Mouse (Mus musculus): Measurements from ENCODE around the gene Mbd3. TPM values are rescaled to one million over a fixed set of nuclear protein-coding genes. Genes with fewer than 3 reads are reported as not detected.

The Mbd3 gene
- total RNA-seq, 2 experiments from 2014 or later = 139 to 140 TPM

DNA sequence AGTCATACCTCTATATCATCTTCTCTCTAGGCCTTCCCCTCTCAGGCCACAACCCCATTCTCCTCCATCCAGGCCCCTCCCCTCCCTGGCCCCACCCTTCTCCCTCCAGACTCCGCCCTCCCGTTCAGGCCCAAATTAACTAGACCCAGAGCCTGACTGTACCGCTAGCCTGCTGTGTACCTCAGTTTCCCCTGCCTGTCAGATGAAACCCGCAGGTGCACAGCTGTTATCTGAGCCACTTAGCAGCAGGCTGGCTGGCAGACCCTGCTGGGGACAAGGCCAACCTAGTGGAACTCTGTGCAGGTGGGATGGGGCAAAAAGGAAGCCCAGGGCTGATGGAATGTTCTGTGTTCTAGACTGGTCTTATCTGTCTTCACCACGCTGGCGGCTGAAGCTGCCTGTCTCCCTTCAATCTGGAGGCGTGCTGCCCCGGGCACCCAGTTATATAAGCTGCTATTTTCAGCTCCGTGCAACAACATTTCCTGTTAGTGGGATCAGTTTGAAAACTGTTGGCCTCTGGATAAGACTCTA lies 55.2 kb downstream of the Mbd3 start:
- DNase-seq (ENCODE audit: low spot score in 2 of 2) = no peak

DNA sequence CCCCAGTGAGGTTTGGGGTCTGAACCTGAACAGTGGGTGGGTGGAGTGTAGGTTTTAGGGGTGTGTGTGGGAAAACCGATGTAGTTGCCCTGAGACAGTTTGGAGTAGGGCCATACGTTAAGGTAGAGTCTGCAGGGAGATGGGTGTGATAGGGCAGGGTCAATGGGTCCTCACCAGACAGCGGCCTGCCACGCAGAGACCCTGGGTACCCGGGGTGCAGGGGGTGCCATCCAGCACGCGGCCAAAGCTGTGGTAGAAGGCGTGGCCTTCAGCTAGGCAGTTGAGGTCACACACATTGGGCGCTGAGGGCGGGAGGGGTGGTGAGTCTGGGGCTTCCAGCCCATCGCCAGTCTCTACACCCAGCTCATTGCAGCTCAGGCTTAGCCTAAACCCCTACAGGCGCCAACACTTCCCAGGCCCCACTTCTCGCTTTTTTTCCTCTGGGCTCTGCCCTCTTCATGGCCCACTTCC lies 55.9 kb downstream of the Mbd3 start:
- no peak for DNase-seq (ENCODE audit: low spot score in 2 of 2)

DNA sequence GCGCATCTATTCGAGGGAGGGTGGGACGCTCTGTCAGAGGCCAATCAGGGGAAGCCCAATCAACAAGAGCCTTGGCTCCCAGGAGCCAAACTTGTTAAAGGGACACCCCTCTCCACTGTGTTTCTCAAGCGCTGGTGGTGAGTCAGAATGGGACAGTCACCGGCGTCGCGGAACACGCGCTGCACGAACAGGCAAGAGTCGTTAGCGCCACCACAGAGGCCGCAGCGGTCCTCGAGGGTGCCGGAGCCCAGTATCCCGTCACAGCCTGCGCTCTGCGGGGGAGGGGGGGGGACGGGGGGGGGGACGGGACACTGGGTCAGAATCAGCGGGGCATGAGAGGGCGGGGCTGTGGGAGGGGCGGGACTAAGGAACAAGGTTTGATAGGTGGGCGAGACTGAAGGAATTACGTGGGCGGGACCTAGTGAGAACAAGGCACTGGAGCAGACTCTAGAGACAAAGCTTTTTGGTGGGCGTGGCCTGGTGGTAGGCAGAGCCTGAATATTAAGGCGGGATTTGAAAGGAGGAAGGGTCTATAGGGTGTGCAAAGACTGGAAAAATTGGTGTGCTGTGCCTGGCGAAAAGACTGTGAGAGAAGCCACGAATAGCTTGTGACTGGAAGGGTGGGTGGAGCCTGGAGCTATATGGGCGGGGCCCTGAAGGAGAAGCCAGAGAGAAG lies 56.5 kb downstream of the Mbd3 start:
- DNase-seq (ENCODE audit: low spot score in 2 of 2) = no peak

Small RNAs within 50 kb of the gene (microRNA-seq; reads per million reads assigned to microRNA genes)
- gene Gm22721 = not detected

Other genes starting within 250 kb of the Mbd3 start
- gene Cirbp, start 233.6 kb downstream of the Mbd3 start, total RNA-seq (2021) = 100 to 1,000 TPM; 107 to 153 TPM
- 1 to 10 TPM; 3.4 to 3.8 TPM for gene 1600002K03Rik, start 226.6 kb downstream of the Mbd3 start, total RNA-seq (2021)
- 1 to 10 TPM; 3.5 to 3.7 TPM for gene Efna2, start 220.1 kb downstream of the Mbd3 start, total RNA-seq (2021)
- gene Mum1, start 173.1 kb downstream of the Mbd3 start, total RNA-seq (2021) = 10 to 100 TPM; 61.3 to 61.5 TPM
- gene Ndufs7, start 150.4 kb downstream of the Mbd3 start, total RNA-seq (2021) = 100 to 1,000 TPM; 327 to 331 TPM
- 100 to 1,000 TPM; 446 to 545 TPM for gene Gamt, start 138.5 kb downstream of the Mbd3 start, total RNA-seq (2021)
- gene Dazap1, start 138.1 kb downstream of the Mbd3 start, total RNA-seq (2021) = 100 to 1,000 TPM in 1 of 2 experiments, 10 to 100 TPM in 1; 98.9 to 112 TPM
- 1,000 to 10,000 TPM; 1,165 to 1,300 TPM for gene Rps15, start 107.1 kb downstream of the Mbd3 start, total RNA-seq (2021)
- gene Apc2, start 103.6 kb downstream of the Mbd3 start, total RNA-seq (2021) = 1 to 10 TPM in 1 of 2 experiments, under 1 TPM in 1; 0.73 to 2.1 TPM
- gene 2310011J03Rik, start 79.0 kb downstream of the Mbd3 start, total RNA-seq (2021) = 10 to 100 TPM; 16.7 to 17.6 TPM
- 1 to 10 TPM; 1.0 to 1.5 TPM for gene Pcsk4, start 70.1 kb downstream of the Mbd3 start, total RNA-seq (2021)
- 1 to 10 TPM; 2.7 to 4.1 TPM for gene Reep6, start 69.6 kb downstream of the Mbd3 start, total RNA-seq (2021)
- gene Adamtsl5, start 51.1 kb downstream of the Mbd3 start, total RNA-seq (2021) = 10 to 100 TPM; 15.5 to 16.5 TPM
- gene Plk5, start 43.1 kb downstream of the Mbd3 start, total RNA-seq (2021) = under 1 TPM in 1 of 2 experiments, not detected in 1; 0.34 TPM
- 10 to 100 TPM; 17.8 to 18.9 TPM for gene Mex3d, start 11.9 kb downstream of the Mbd3 start, total RNA-seq (2021)
- 100 to 1,000 TPM; 640 to 657 TPM for gene Uqcr11, start 7.3 kb upstream of the Mbd3 start, total RNA-seq (2021)
- 10 to 100 TPM; 66.4 to 67.5 TPM for gene Tcf3, start 34.1 kb upstream of the Mbd3 start, total RNA-seq (2021)
- not detected for gene Onecut3, start 95.3 kb upstream of the Mbd3 start, total RNA-seq (2021)
- gene Atp8b3, start 139.6 kb upstream of the Mbd3 start, total RNA-seq (2021) = under 1 TPM; 0.05 TPM
- 10 to 100 TPM; 22.0 to 24.9 TPM for gene Rexo1, start 162.0 kb upstream of the Mbd3 start, total RNA-seq (2021)
- 1 to 10 TPM; 7.5 to 8.5 TPM for gene Klf16, start 177.8 kb upstream of the Mbd3 start, total RNA-seq (2021)
- 10 to 100 TPM; 79.7 to 81.6 TPM for gene Abhd17a, start 190.8 kb upstream of the Mbd3 start, total RNA-seq (2021)
- 10 to 100 TPM; 27.4 to 27.9 TPM for gene Scamp4, start 203.3 kb upstream of the Mbd3 start, total RNA-seq (2021)
- gene Adat3, start 203.3 kb upstream of the Mbd3 start, total RNA-seq (2021) = 1 to 10 TPM; 3.0 to 3.2 TPM
- 1 to 10 TPM; 1.1 to 1.7 TPM for gene Gm49322, start 206.5 kb upstream of the Mbd3 start, total RNA-seq (2021)
- 100 to 1,000 TPM; 167 to 169 TPM for gene Csnk1g2, start 223.3 kb upstream of the Mbd3 start, total RNA-seq (2021)